Mouse (Mus musculus): ENCODE data around the gene Serpine2.

Serpine2 gene

DNA sequence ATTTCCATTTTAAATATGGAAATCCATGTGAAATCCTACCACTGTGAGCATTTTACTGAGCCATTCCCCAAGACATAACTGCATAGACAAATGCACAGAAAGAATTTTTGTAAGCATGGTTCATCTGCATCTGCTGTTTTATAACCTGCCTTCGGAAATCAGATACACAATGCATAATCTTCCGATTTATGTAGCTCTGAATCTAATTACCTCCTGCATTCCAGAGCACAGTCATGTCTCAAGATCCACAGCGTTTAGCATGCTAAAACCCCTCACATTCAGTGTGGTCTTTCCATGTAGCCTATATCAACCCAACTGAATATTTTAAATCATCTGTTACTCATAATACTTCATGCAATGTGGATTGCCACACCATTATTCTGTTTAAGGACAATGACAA lies 51.5 kb downstream of the Serpine2 start:
- DNase-seq, result no peak

DNA sequence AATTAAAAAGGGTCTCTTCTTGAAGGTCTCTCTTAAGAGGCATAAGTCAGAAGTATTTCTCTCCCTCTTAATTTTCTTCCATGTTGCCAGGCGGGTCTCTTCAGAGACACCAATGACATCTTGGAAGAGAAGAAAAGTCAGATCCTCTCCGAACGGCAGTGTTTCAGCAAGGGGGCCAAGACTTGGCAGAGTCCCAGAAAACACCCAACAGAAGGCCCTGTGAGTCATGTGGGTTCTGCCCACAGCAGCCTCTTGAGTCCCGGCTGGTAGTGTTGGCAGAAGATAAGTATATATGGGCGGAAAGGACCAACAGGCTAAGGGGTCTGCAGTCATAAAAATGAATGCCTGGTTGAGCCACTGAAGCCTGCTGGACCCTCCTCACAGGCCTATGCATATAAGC lies 54.1 kb downstream of the Serpine2 start:
- DNase-seq, result peak; percentile 20

DNA sequence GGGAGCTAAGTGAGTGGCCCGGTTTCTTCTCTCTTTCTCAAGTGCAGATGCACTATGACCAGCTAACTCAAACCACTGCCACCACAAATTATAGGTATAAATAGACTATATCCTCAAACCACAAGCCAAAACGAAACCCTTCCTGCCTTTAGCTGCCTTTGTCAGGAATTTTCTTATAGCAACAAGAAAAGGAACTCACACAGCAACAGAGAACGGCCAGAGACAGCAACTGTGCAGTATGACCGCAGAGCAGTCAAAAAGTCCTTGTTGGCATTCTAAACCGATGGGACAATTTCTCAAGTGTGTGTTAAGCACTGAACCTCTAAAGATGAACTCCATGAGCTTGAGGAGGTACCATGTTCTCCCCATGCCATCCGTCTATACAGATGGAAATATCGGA lies 57.4 kb downstream of the Serpine2 start:
- no peak for DNase-seq

DNA sequence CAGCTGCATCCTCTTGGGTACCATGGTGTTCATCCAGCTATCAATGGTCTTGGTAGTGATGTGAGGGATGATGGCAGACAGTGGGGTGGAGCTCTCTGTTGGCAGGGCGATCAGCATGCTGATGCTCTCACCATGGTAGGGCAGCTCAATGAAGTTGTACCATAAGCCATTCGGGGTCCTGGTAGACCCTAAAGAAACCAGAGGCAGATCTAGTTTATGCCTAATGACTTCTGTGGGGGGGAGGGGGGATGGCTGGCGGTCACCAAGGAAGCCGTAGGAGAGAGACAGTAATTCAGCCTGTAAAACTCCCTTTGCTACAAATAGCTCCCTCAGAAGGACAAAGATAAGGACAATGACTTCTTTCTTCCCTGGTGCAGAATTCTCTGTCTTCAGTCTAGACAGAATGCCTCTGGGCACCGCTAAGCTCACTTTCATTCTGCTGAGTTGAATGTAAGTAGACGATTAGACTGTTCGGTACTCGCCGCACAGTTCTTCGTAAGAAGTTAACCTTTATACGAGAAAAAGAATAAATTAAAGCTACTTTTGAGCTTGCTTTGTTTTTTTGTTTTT lies 58.0 kb downstream of the Serpine2 start:
- DNase-seq, result no peak

DNA sequence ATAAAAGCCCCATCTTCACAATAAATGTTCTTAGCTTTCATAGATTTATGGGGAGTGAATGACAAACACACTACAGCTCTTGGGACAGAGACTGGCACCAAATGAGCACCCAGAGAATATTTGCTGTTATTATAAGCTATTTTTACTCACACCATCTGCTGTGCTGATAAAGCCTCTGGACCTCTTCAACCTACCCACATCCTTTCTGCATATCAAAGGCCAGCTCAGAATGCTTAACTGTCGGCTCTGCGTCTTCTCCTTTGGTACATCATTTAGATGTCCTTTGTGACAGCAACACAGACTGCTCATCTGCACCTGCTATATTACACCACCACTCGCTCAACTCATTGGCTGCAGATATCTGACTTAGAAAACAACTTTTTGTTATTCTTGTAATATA lies 63.9 kb downstream of the Serpine2 start:
- DNase-seq, result no peak

DNA sequence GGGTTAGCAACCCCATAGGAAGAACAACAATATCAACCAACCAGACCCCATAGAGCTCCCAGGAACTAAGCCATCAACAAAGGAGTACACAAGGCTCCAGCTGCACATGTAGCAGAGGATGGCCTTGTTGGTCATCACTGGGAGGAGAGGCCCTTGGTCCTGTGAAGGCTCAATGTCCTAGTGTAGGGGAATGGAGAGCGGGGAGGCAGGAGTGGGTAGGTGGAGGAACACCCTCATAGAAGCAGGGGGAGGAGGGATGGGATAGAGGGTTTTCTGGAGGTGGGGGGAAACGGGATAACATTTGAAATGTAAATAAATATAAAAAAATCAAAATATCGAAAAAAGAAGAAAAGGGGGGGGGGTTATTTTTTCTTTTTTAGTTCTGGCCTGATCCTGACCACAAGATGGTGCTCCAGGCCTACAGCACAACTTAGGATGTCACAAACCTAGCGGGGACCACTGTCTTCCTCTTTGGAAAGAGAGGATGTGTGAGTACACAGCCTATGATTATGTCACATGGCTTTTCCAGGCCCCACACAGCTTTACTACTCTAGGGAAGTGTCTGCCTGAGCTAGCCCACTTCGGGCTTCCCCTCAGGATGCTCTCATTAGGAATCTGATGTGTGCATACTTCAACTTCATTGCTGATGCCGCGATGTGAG lies 74.6 kb downstream of the Serpine2 start:
- DNase-seq, result peak; percentile 46

DNA sequence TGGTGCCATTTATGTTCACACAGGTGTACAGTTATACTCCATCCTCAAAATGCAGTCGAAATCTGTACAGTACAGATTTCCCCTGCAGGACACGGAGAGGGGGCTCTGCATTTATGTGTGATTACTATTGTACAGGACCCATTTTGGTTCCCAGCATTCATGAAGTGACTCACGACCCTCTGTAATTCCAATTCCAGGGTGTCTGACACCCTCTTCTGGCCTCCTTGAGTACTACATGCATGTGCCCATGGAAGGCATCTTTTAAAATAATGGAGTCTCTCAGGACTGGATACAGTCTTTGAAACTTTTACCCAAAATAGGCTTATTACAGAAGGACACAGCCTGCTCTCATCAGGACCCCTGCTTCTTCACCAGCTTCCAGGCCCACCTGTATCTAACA lies 78.5 kb downstream of the Serpine2 start:
- DNase-seq, result no peak

DNA sequence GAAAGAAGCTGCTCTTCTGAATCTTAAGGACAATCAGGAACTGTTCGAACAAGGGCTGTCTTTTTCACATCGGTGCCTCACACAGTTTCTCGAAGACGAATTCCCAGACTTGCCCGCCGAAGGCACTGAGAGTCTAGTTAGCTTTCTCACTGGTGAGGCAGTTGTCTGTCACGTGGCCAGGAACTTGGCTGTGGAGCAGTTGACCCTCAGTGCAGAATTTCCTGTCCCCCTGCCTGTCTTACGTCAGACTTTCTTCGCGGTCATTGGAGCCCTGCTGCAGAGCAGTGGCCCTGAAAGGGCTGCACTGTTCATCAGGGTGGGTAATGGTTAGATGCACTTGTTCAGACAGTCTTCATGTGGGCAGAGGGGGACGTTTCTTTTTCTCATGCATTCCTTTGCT lies 83.0 kb downstream of the Serpine2 start:
- DNase-seq, result no peak

DNA sequence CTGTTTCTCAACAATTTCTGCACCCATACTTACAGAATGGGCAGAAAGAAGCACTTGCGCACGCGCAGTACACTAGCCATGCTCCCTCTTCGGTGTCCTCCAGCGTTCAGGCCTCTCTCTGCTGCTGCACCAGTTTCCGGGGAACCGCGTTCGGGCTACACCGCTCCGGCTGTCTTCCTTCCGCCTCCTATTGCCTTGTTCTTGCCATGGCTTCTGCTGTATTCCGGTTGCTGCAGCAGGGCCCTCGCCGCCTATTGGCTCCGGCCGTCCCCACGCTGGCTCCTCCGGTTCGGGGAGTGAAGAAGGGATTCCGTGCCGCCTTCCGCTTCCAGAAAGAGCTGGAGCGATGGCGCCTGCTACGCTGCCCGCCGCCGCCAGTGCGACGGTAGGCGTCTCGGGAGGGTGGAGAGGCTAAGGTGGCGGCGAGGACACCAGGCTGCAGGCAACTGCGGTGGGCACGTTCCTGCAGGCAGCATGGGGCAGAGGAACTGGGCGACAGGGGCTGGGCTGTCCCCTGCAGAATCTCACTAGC lies 85.0 kb downstream of the Serpine2 start, which contains the start of the genes Mrpl44 and Wdfy1:
Mrpl44 (plus strand) TSS at position 92 of the 532 bp plus-strand sequence.
Wdfy1 (minus strand) TSS at position 217 of the 532 bp plus-strand sequence.
- DNase-seq, result peak; percentile 95

DNA sequence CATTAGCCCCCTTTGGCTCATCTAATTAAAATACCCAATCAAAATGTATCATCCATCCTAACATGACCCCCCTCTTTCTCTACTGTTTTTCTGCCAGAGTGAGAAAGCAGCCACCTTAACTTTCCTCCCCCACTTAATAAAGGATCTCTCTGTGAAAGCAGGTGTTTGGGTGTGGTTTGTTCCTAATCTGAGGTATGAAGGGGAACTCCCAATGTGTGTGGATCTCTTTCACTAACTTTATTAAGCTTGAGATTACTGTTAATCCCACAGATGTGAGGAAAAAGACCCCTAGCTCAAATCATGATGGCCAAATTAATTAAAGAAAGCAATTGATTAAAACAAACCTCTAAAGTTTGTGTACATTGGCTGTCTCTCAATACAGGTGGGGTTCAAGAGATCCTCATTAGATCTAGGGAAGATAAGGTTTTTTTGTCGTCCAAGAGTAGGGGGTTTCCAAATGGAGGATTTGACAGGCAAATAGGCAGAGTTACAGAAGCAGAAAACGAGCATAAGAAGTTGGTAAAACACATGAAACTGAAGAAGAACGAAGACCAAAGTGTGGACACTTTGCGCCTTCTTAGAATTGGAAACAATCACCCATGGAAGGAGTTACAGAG lies 86.7 kb downstream of the Serpine2 start:
- no peak for DNase-seq

DNA sequence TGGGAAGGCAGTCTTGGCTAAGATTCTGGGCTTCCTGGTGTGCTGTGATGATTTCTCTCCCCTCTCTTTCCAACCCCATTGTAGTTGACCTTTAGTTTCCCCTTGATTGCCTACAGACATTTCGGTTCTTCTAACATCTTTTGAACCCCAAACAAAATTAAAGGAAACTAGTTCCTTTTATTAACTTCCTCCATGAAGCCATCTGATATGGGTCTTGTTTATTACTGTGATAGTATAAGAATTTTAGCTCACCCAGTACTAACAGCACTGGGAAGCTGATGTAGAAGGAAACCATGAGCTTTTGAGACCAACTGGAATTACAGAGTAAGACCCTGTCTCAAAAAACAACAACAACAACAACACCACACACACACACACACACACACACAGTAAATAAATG lies 92.7 kb downstream of the Serpine2 start:
- DNase-seq, result no peak

DNA sequence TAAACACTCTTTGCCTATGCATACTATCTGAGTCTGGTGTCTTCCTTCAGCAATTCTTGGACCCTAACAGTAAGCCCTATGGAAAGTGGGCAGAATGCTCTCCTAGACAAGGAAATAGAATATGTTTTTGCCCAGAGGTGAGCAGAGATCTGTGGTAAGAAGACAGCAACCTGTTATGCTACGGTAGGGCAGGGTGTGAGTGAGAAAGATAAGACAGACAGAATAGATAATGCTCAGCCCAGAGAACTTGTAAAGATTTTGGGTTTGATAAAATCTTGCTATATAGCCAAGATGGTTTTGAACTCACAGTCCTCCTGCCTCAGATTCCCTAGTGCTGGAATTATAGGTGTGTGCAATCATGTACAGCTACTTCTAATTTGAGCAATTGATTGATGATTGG lies 96.5 kb downstream of the Serpine2 start:
- DNase-seq, result no peak

DNA sequence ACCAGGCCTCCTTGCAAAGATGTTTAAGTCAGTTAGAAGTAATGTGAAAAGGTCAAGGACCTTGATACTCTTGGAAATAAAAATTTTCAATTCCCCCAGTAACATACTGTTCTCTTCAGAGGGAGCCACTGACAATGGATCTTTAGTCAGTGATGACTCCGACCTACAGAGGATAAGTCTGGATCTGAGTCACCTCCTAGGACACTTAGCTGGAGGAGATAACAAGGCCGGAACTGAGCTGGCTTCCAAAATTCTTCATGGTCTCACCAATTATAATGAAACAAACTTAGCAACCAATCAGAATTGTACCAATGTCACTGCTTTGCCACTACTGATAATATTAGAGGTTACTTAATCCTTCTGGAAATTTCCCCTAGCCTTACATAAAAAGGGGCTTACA lies 96.9 kb downstream of the Serpine2 start:
- DNase-seq, result no peak

DNA sequence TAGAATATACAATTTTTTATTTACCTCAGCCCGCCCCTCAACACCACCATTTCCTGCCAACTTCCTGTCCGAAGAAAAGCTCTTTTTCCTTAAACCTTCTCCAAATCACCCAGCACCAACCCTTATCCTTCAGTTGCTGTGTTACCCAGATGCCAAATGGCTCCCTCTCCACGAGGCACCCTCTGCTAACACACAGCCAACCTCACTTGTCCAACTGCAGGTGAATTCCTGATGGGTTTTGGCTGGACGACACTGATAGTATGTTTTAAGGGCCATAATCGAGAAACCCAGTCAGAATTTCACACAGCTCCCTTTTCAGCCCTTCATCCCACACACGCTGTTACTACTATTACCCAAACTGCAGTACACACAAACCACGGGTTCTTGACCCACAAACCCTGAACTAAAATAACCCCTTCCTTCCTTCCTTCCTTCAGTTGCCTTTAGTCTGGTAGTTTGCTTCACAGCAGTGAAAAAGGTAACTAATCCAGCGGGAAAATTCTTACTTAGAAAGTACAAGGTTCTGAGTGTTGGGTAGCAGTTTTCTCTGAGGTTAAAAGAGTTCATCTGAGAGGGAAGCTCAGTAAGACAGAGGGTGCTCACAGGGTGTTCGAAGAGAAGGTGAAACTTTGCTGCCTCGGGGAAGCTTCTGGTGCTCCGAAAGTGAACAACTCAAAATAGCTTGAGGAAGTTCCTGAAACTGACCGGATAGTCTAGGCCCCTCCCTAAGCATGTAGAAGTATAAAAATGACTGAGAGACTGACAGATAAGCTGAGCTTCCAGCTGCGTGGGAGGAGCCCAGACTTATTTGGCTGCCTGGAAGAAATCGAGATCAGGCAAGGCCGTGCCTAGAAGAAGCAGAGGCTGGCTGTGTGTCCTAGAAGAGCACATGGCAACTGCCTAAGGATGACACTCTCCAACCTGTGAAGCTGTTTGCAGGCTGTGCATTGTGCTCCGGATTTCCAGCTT lies 98.4 kb downstream of the Serpine2 start:
- no peak for DNase-seq

DNA sequence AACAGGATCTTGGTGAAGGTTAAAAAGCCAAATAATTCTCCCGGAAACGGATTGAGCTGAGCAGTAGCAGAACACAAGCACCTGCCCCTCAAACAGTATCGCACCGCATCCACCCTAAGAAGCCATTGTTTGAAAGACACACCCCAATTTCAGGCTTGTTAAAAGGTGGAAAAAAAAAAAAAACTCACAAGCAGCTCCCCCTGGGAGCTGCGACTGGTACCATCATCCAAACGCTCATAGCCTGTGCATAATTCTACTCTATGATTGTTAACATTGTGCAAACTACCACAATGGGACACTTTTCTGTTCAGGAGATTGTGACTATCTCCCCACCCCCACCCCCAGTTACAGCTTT lies 99.1 kb downstream of the Serpine2 start:
- DNase-seq, result no peak

DNA sequence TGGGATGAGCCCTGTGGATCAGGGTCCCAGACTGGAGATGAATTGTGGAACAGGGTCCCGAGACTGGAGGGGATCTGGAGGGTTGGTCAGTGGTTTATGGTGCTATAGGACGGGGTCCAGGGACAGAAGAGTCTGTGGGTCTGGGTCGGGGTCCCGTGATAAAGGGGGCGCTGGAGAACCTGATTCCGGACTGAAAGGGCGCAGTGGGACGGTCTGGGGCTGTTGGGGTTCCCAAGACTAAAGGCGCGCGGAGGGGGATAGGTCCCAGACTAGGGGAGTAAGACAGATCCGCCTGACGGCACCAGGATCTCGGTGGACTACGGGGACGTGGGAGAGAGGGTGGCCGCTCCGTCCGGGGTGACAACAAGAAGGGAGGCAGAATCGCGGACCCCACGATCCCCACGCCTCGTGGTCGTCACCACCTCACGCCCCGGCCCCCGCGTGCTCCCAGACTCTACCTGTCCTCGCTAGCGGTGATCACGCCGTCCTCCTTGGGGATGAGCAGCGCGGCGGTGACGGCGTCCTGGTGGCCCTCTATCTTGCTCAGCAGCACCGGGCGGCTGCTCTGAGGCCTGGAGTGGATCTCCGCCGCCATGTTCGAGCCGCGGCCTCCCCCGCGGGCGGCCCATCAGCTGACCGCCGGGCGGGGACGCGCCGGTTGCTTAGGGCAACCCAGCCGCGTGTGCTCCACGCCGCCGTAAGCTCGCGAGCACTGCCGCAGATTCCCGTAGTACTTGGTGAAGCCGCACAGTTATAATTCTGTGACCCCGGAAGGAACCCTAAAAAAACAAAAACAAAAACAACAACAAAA lies 99.7 kb downstream of the Serpine2 start:
- DNase-seq, result peak; percentile 78

DNA sequence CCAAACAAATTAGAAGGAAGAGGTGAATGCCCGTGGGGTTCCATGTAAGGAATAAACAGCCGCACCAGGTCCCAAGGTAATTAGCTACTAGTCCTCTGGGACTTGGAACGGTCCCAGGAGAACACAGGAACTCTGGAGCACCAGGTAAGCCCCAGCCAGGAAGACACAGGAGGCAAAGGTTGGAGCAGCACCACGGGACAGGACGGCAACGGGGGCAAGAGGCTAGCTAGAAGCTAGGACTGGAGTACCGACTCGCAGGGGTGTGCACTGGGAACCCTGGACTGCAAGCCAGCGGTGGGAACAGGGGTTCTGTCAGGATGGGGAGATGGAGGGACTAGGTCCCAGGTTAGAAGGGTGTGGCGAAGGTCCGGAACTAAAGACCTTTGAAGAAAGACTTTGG lies 100.3 kb downstream of the Serpine2 start:
- peak; percentile 10 for DNase-seq

DNA sequence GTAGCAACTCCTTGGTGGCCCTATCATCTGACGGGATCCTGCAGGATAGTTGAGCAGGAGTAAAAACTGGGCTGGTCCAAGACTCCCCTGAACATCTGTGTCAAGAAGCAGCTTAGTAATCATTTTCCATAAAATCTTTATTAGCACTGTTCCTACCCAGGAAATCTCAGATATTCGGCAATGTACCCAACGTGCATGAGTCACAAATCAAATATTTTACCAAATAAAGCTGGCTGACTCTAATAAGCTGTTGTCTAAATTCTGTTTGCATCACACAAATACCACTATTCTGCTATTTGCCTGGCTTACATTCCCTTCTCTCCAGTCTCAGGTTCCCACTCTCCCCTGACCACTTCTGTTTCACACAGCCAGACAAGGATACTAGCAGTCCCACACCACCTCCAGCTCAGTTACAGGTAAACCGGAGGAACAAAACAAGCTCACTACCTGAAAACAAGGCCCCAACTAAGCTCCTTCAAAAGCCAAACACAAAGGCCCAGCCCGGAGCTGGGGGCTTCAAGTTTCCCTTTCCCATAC lies 101.5 kb downstream of the Serpine2 start:
- DNase-seq, result no peak

DNA sequence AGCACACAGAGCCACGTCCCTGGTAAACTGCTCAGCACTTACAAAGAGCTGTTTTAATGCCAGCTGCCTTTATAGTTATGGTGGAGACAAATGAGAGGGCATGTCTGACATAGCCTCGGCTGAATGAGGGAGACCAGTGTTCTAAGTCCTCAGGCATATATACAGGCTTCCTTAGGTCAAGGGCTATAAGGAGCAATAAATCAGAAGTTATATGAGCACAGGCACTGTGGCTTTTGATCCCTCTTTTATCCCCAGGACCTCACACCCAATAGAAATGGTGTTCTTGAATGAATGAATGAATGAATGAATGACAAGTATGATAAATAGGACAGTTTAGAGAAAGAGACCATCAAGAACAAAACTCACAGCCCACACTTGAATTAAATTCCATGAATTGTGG lies 102.0 kb downstream of the Serpine2 start:
- DNase-seq, result no peak

DNA sequence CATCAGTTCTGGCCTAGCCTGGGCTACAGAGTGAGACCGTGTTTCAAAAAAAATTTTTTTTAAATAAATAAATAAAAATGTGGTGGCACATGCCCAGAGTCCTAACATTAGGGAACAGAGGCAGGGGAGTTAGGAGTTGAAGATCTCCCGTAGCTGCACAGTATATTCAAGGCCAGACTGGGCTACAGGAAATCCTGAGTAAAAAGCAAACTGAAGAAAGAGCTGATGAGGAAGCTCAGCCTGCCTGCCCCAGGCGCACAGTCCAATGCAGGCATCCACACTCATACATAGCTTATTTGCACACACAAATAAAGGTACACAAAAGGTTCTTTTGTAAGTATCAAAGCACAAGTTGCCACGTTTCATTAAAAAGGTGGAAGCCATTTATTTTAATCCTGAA lies 103.4 kb downstream of the Serpine2 start:
- no peak for DNase-seq

DNA sequence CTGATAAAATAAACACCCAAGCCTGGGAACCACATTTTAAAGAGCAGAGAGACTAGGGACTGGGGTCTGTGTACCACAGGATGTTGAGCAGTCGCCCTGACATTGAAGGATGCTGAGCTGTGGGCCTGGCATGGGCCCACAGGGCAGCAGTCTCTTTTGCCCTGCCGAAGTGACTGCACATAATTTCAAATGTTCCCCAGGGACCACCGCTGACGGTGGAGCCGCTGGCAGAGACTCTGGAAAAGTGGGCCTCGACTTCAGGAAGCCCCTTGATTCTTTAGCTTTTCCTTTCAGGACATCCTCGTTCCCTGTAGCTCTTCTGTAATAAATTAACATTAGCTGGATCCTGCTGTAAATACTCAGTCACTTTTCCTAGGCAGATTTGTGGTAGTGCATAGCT lies 103.8 kb downstream of the Serpine2 start:
- DNase-seq, result no peak

DNA sequence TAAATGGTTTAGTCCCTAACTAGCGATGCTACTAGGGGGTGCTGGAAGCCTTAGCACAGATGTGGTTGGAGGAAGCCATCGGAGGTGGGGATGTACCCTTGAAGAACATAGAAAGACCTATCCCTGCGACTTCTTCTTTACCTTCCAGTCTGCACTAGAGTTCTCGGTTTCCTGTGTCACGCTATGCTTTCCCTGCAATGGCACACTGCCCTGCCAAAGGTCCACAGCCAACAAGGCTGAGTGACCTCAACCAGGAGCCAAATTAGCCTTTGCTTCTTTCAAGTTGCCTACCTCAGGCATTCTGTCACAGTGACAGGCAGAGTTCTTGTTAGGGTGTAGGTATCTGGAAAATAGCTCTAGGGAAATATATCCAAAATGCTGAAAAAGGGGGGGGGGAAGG lies 104.6 kb downstream of the Serpine2 start:
- no peak for DNase-seq

All from right cerebral cortex, postnatal 4 days (tissue).